Mouse (Mus musculus) heart, embryonic 16.5 days (tissue): ENCODE results near the gene Abo. TPM values are rescaled to one million over a fixed set of nuclear protein-coding genes. Genes with fewer than 3 reads are reported as not detected.

Experiments used
- ATAC-seq: fragments of 200-750 bp; cut with Nextera tagmentation; replicated peaks from 2 replicates; pipeline ENCODE4 v1.8.0; 2017; ENCODE audit warnings: moderate number of reproducible peaks; ENCODE audit not compliant: insufficient read depth, low FRiP score; ENCODE audit errors: extremely low read depth
- H3K27ac ChIP-seq: fragments of 300-500 bp; sonication (generic); 2 replicates; pipeline ENCODE4 v1.5.1; 2014; ENCODE audit warnings: mild to moderate bottlenecking, low read length, control low read depth, moderate library complexity
- H3K27me3 ChIP-seq: fragments of 300-500 bp; sonication (generic); 2 replicates; pipeline ENCODE4 v1.6.1; 2014; ENCODE audit warnings: low read length, mixed read lengths; ENCODE audit not compliant: control insufficient read depth, insufficient read depth
- H3K36me3 ChIP-seq: fragments of 300-500 bp; sonication (generic); 2 replicates; pipeline ENCODE4 v1.6.1; 2014; ENCODE audit not compliant: control insufficient read depth, insufficient read depth
- H3K4me1 ChIP-seq: fragments of 300-500 bp; sonication (generic); 2 replicates; pipeline ENCODE4 v1.6.1; 2014; ENCODE audit warnings: low read length, mixed read lengths; ENCODE audit not compliant: control insufficient read depth, insufficient read depth
- H3K4me2 ChIP-seq: fragments of 300-500 bp; sonication (generic); 2 replicates; pipeline ENCODE4 v1.6.1; 2014; ENCODE audit warnings: low read depth, mild to moderate bottlenecking, control low read depth, low read length
- H3K4me3 ChIP-seq: fragments of 300-500 bp; sonication (generic); 2 replicates; pipeline ENCODE4 v1.5.1; 2014; ENCODE audit warnings: mild to moderate bottlenecking, control low read depth, low read length
- H3K9ac ChIP-seq: fragments of 300-500 bp; sonication (generic); 2 replicates; pipeline ENCODE4 v1.6.1; 2014; ENCODE audit warnings: low read length, control low read depth
- H3K9me3 ChIP-seq: fragments of 300-500 bp; sonication (generic); replicated peaks from 2 replicates; pipeline ENCODE4 v1.6.1; 2016; ENCODE audit warnings: low read length; ENCODE audit not compliant: control insufficient read depth
- WGBS: fragments of 180-500 bp; shearing (Covaris S2); extraction: QIAGEN DNeasy Blood & Tissue Kit; methylation state at CpG from one replicate; pipeline ENCODE4 v1.1.7; 2014; 5-methylcytosine and 5-hydroxymethylcytosine counted together
- polyA plus RNA-seq: library from polyadenylated mRNA; unstranded; fragments of >200 nt; fragmentation: Nextera tagmentation; extraction: Ambion mirVana; gene quantifications from 2 replicates; pipeline ENCODE4 v1.2.1, GENCODE M21; 2015

Abo gene
- polyA plus RNA-seq, 1 experiment from 2014 or later, result not detected

DNA sequence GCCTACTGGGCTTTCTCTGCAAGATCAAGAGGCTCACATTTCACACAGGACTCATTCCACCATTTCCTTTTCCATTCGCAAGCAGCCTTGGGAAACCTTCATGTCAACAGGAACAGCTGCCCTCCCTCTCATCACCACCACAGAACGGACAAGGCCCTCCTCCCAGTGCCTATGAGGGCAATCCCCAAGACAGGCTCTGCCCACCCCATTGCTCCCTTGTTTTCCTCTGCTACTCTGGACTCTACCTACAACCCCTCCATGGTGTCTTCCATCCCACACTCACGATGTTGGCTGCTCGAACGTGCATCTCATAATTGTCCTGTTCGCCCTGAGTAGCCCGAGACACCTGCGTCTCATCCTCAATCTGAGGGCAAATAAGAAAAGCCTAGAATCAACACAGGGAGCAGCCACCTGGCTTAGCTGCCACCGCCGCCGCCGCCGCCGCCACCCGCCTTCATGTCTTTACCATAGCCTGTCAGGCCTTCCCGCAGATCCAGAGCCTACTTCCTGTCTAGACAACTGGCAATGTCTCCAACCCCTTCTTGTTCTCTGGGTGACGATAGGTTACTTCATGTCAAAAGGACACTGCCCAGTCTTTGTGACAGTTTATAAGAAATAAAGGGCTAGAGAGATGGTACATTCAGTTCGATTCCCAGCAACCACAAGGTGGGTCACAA lies 44.1 kb upstream of the Abo start:
- Histone ChIP-seq H3K4me1 (peaks cover 25% of the 10 kb centered on the region), H3K27ac (no peak overlapping the region), H3K4me3 (peak overlapping the region; percentile 91), H3K9ac (peak overlapping the region; percentile 42), H3K4me2 (peak overlapping the region; percentile 89), H3K9me3 (no peaks in the 10 kb centered on the region), H3K27me3 (no peaks in the 10 kb centered on the region), H3K36me3 (peaks cover 36% of the 10 kb centered on the region)
- ATAC-seq, result no peak
- 74% methylated on average over 18 of the region's 18 CpGs for WGBS

DNA sequence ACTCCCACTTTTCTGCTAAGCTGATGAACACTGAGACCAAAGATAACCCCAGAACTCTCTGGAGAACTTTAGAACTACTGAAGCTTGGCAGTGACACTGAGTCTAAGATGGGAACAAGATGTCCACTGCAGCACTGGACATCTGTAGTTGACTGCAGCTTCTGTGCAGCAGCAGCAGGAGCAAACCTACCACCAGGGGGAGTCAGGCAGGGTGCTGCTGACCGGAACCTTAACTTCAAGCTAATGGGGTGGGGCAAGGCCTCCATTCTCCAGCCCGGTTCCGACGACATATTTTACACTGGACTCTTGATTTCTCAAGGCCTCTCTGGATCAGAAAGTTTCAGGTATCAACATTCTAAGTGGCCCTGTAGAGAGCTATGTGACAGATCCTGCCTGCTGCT lies 42.3 kb upstream of the Abo start:
- ATAC-seq, result no peak
- Histone ChIP-seq H3K4me1 (peaks cover 27% of the 10 kb centered on the region), H3K27ac (no peak overlapping the region), H3K27me3 (no peaks in the 10 kb centered on the region), H3K36me3 (peaks cover 19% of the 10 kb centered on the region), H3K9ac (no peak overlapping the region), H3K9me3 (no peaks in the 10 kb centered on the region), H3K4me3 (no peak overlapping the region), H3K4me2 (no peak overlapping the region)
- 56% methylated on average over 4 of the region's 4 CpGs for WGBS

- no peak for ATAC-seq
- no peak overlapping the region for H3K9ac ChIP-seq
- peaks cover 25% of the 10 kb centered on the region for H3K4me1 ChIP-seq
- H3K4me2 ChIP-seq, result no peak overlapping the region
- H3K4me3 ChIP-seq, result no peak overlapping the region
- no peaks in the 10 kb centered on the region for H3K9me3 ChIP-seq
- H3K27me3 ChIP-seq, result no peaks in the 10 kb centered on the region
- peaks cover 18% of the 10 kb centered on the region for H3K36me3 ChIP-seq
- H3K27ac ChIP-seq, result no peak overlapping the region
- 96% methylated on average over 3 of the region's 3 CpGs for WGBS
These were observed 41.7 kb upstream of the Abo start for GRCm38 (mm10) chr2:26906431-26906830.

DNA sequence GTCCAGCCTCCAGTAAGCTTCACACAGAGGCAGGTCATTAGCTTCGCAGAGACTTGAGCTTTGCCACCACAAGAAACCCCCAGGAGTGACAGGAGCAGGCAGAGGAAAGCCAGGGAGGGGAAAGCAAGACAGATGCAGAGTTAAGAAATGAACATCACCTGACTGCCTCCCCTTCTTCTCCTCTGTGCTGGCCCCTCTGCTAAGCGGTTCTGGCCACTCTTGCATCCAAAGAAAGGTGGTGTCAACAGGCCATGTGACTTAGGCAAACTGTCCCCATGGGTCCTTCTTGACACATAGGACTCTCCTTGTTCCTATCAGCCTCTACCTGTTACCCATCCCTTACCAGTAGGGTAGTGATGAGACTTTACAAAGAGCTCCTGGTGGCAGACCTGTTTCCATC lies 41.2 kb upstream of the Abo start:
- 75% methylated on average over 2 of the region's 2 CpGs for WGBS
- Histone ChIP-seq H3K4me3 (no peak overlapping the region), H3K9me3 (no peaks in the 10 kb centered on the region), H3K36me3 (peaks cover 18% of the 10 kb centered on the region), H3K9ac (no peak overlapping the region), H3K4me1 (peaks cover 25% of the 10 kb centered on the region), H3K27me3 (no peaks in the 10 kb centered on the region), H3K4me2 (no peak overlapping the region), H3K27ac (no peak overlapping the region)
- no peak for ATAC-seq

DNA sequence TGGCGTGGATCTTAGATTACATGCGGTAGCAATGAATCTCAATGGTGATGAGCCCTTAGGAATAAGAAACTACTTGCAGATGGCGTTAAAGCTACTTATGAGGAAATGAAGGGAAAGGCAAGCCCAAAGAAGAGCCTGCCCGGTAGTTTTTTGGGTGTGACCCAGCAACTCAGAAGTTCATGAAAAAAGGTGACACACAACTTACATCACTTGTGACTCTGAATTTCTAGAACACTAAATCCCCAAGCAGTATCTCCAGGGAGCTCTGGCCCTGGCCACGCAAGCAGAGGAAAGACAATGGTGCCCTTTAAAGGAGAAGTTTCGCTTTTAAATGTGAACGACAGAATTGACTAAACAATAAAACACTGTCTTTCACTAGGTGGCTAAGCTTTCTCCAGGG lies 38.5 kb upstream of the Abo start:
- Histone ChIP-seq H3K27ac (peak overlapping the region; percentile 65), H3K27me3 (no peaks in the 10 kb centered on the region), H3K36me3 (peaks cover 33% of the 10 kb centered on the region), H3K4me2 (peak overlapping the region; percentile 73), H3K9me3 (no peaks in the 10 kb centered on the region), H3K4me3 (peak overlapping the region; percentile 61), H3K4me1 (peaks cover 11% of the 10 kb centered on the region), H3K9ac (peak overlapping the region; percentile 74)
- 14% methylated on average over 7 of the region's 7 CpGs for WGBS
- ATAC-seq, result no peak

DNA sequence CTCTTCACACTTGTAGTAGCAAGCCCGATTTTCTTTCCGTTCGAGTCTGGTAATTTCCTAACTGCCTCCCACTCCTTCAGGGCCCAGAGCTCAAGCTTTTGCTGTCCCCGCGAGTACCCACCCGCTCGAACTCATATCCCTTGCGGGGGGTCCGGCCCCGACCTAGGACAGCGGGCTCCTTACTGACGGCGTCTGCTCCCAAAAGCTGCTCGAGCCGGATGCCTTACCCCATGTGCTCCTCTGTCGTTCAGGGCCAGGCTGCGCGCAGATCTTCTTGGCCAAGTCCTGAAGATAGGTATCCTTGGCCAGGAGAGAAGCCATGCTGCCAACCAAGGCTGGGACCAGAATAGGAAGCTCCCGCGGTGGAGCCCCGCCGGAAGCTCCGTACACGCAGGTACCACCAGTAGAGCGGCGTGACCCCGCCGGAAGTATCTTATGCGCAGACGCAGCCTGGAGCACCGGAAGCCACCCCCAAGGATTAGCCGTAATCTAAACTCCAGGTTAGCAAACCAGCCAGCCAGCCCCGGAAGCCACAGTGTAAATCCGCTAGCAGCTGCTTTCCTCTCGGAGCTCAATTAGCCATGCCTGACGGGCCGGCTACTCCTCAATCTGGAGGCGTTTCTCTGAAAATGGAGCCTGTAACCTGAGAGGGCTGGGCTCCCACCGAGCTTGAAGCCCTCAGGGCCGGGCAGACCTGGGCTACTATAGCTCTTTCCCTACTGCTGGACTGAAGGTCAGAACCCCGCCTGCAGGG lies 37.9 kb upstream of the Abo start, which contains the start of gene Surf6:
Gene Surf6, minus strand, starts transcription at position 413 of the 754 bp plus-strand sequence.
- Histone ChIP-seq H3K9ac (peak within 1 kb of the TSS; percentile 74), H3K27ac (peak within 1 kb of the TSS; percentile 65), H3K9me3 (no peaks in the 10 kb centered on the region), H3K4me2 (peak within 1 kb of the TSS; percentile 73), H3K4me1 (peaks cover 11% of the 10 kb centered on the region), H3K4me3 (peak within 1 kb of the TSS; percentile 61), H3K36me3 (peaks cover 32% of the 10 kb centered on the region), H3K27me3 (no peaks in the 10 kb centered on the region)
- WGBS, result under 1% methylated on average over 41 of the region's 41 CpGs
- peak; percentile 93 for ATAC-seq

- Histone ChIP-seq H3K4me3 (peak overlapping the region; percentile 61), H3K4me1 (peaks cover 11% of the 10 kb centered on the region), H3K9ac (peak overlapping the region; percentile 74), H3K36me3 (peaks cover 29% of the 10 kb centered on the region), H3K27ac (peak overlapping the region; percentile 65; the same call in 1 of the 2 replicates), H3K27me3 (no peaks in the 10 kb centered on the region), H3K4me2 (peak overlapping the region; percentile 73), H3K9me3 (no peaks in the 10 kb centered on the region)
- ATAC-seq, result no peak
- 9% methylated on average over 7 of the region's 7 CpGs for WGBS
These were observed 37.1 kb upstream of the Abo start for GRCm38 (mm10) chr2:26901834-26902400.

DNA sequence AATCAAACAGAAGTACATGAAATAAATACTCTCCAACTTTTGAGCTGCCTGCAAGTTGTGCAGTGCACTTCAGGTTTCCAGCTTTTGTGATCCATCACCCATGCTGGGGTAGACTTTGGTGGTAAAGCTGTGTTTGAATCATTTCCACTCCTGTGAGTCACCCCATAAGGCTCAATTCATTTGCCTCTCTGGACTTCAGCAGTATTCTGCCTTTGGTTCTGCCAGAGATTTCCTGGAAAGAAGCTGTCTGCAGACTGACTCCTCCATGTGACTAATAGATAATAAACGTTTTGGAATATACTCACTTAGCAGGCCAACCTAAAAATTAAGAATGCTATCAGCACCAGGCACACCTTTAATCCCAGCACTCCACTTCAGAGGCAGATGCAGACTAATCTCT lies 36.0 kb upstream of the Abo start:
- H3K4me3 ChIP-seq, result no peak overlapping the region
- ATAC-seq, result no peak
- H3K4me2 ChIP-seq, result no peak overlapping the region
- no peak overlapping the region for H3K9ac ChIP-seq
- no peaks in the 10 kb centered on the region for H3K9me3 ChIP-seq
- no peaks in the 10 kb centered on the region for H3K27me3 ChIP-seq
- WGBS, result 45% methylated on average over 1 of the region's 1 CpGs
- H3K36me3 ChIP-seq, result peaks cover 30% of the 10 kb centered on the region
- no peak overlapping the region for H3K27ac ChIP-seq
- H3K4me1 ChIP-seq, result peaks cover 11% of the 10 kb centered on the region

DNA sequence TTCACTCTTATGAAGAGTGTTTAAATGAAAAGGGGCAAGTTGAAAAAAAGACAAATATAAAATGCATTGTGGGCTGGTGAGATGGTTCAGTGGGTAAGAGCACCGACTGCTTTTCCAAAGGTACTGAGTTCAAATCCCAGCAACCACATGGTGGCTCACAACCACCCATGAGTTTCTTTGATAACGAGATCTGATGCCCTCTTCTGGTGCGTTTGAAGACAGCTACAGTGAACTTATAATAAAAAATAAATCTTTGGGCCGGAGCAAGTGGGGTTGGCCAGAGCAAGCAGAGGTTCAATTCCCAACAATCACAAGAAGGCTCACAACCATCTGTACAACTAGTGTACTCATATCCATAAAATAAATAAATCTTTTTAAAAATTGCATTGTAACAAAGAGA lies 31.1 kb upstream of the Abo start:
- Histone ChIP-seq H3K27me3 (no peaks in the 10 kb centered on the region), H3K36me3 (peaks cover 57% of the 10 kb centered on the region), H3K9ac (no peak overlapping the region), H3K27ac (no peak overlapping the region), H3K4me1 (no peaks in the 10 kb centered on the region), H3K4me3 (no peak overlapping the region), H3K9me3 (no peaks in the 10 kb centered on the region), H3K4me2 (no peak overlapping the region)
- 87% methylated on average over 4 of the region's 4 CpGs for WGBS
- no peak for ATAC-seq
